Mouse (Mus musculus) forebrain, postnatal 0 days (tissue): Measurements from ENCODE around the gene Klhl5. TPM values are rescaled to one million over a fixed set of nuclear protein-coding genes. Genes with fewer than 3 reads are reported as not detected.

ENCODE experiments used
- ATAC-seq: fragments of 200-750 bp; cut with Nextera tagmentation; 2 replicates; pipeline ENCODE4 v1.8.0; 2017; ENCODE audit warnings: mild to moderate bottlenecking, moderate library complexity
- DNase-seq: peaks from one replicate; pipeline ENCODE4 v3.0.0-alpha.2; 2015
- H3K27ac ChIP-seq: fragments of 300-500 bp; sonication (generic); 2 replicates; pipeline ENCODE4 v1.5.1; 2014; ENCODE audit warnings: low read depth, mild to moderate bottlenecking, antibody characterized with exemption, low read length, moderate library complexity, mixed read lengths
- H3K27me3 ChIP-seq: fragments of 300-500 bp; sonication (generic); 2 replicates; pipeline ENCODE4 v1.6.1; 2014; ENCODE audit warnings: mild to moderate bottlenecking, low read length, mixed read lengths; ENCODE audit not compliant: insufficient read depth
- H3K36me3 ChIP-seq: fragments of 300-500 bp; sonication (generic); 2 replicates; pipeline ENCODE4 v1.6.1; 2014; ENCODE audit warnings: mild to moderate bottlenecking, moderate library complexity; ENCODE audit not compliant: insufficient read depth
- H3K4me1 ChIP-seq: fragments of 300-500 bp; sonication (generic); 2 replicates; pipeline ENCODE4 v1.6.1; 2014; ENCODE audit warnings: antibody characterized with exemption; ENCODE audit not compliant: insufficient read depth
- H3K4me2 ChIP-seq: fragments of 300-500 bp; sonication (generic); 2 replicates; pipeline ENCODE4 v1.6.1; 2014; ENCODE audit warnings: low read depth, mild to moderate bottlenecking, moderate library complexity
- H3K4me3 ChIP-seq: fragments of 300-500 bp; sonication (generic); 2 replicates; pipeline ENCODE4 v1.5.1; 2014; ENCODE audit warnings: low read depth, low read length, mixed read lengths
- H3K9ac ChIP-seq: fragments of 300-500 bp; sonication (generic); 2 replicates; pipeline ENCODE4 v1.6.1; 2014; ENCODE audit warnings: mild to moderate bottlenecking
- H3K9me3 ChIP-seq: fragments of 300-500 bp; sonication (generic); 2 replicates; pipeline ENCODE4 v1.6.1; 2016; ENCODE audit warnings: low read length
- CTCF ChIP-seq: sonication (generic); IDR thresholded peaks from 2 replicates; pipeline ENCODE4 v1.5.1; 2016; ENCODE audit warnings: antibody characterized with exemption, control low read depth, low read depth
- WGBS: fragments of 180-500 bp; shearing (Covaris S2); extraction: QIAGEN DNeasy Blood & Tissue Kit; methylation state at CpG from one replicate; pipeline ENCODE4 v1.1.7; 2014; 5-methylcytosine and 5-hydroxymethylcytosine counted together
- polyA plus RNA-seq: library from polyadenylated mRNA; unstranded; fragments of >200 nt; fragmentation: Nextera tagmentation; extraction: Ambion mirVana; gene quantifications from 2 replicates; pipeline ENCODE4 v1.2.1, GENCODE M21; 2015
- total RNA-seq: library from RNA; depleted of rRNA; stranded (reverse); fragments of >200 nt; gene quantifications from 2 replicates; pipeline ENCODE4 v1.2.3, GENCODE M21; 2014; rRNA removed

Gene Klhl5
- total and polyA plus RNA-seq, 2 experiments from 2014 or later, result 48.3 to 49.6 TPM

DNA sequence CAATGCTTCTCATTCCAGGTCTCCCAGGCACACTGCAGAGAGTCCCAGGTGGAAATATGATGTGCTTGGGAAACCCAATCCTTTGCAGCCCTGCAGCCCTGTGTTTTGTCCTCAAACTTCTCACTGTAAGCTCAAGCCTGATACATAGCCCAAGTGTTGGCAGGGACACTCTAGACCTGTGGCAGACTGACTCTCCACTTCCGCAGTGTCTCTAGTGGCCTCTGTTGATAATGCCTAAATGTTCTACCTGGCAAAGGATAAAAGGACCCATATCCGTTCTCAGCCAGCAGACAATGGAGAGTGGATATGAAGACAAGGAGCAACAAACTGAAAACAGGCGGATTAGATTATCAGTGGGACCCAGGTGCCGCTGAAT lies 74.4 kb downstream of the Klhl5 start:
- H3K27ac ChIP-seq, result no peak overlapping the region
- WGBS, result 71% methylated on average over 4 of the region's 4 CpGs

DNA sequence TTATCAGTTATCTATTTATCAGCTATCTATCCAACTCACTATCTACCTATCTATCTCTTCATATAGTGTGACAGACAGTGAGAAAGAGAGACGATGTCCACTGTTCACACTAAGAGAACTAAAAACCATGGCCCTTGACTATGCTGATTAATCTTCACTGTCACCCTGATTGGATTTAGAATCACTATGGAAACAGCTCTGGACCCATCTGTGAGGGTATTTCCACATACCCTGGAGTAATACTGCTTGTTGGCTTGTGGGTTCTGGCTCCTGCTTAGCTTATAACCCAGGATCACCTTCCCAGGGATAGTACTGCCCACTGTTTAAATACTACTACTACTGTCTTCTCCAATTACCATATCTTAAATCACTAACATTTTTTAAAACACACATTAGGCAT lies 74.9 kb downstream of the Klhl5 start:
- H3K36me3 ChIP-seq, result no peaks in the 10 kb centered on the region
- no peak for ATAC-seq
- no peak overlapping the region for H3K9ac ChIP-seq
- H3K4me3 ChIP-seq, result no peak overlapping the region
- H3K4me1 ChIP-seq, result peaks cover 10% of the 10 kb centered on the region; the same call in 1 of the 2 replicates
- no peak overlapping the region for H3K27ac ChIP-seq
- DNase-seq, result no peak
- H3K9me3 ChIP-seq, result no peaks in the 10 kb centered on the region
- no peak overlapping the region for H3K4me2 ChIP-seq
- no peak for TF ChIP-seq CTCF
- 88% methylated on average over 1 of the region's 1 CpGs for WGBS
- H3K27me3 ChIP-seq, result no peaks in the 10 kb centered on the region

More for the DNA sequence above, 74.4 kb downstream of the Klhl5 start:
- H3K36me3 ChIP-seq, result no peaks in the 10 kb centered on the region
- H3K9me3 ChIP-seq, result no peaks in the 10 kb centered on the region
- no peaks in the 10 kb centered on the region for H3K27me3 ChIP-seq
- H3K4me2 ChIP-seq, result no peak overlapping the region
- TF ChIP-seq CTCF, result no peak
- no peak overlapping the region for H3K4me3 ChIP-seq
- DNase-seq (peak; percentile 22), ATAC-seq (peak; percentile 75)
- peaks cover 10% of the 10 kb centered on the region; the same call in 1 of the 2 replicates for H3K4me1 ChIP-seq
- H3K9ac ChIP-seq, result 0 out of 2 replicates have a peak overlapping the region, but pooled peaks have one; percentile 0

- Histone ChIP-seq H3K4me2 (no peak overlapping the region), H3K4me3 (no peak overlapping the region), H3K36me3 (no peaks in the 10 kb centered on the region), H3K4me1 (no peaks in the 10 kb centered on the region), H3K9ac (no peak overlapping the region), H3K9me3 (no peaks in the 10 kb centered on the region), H3K27me3 (no peaks in the 10 kb centered on the region), H3K27ac (peak overlapping the region; percentile 48; the same call in 1 of the 2 replicates)
- TF ChIP-seq CTCF, result no peak
- ATAC-seq (peak; percentile 88), DNase-seq (peak; percentile 48)
- WGBS, result 61% methylated on average over 5 of the region's 5 CpGs
Observed at GRCm38 (mm10) chr5:65191601-65192000, 84.3 kb downstream of the Klhl5 start.

DNA sequence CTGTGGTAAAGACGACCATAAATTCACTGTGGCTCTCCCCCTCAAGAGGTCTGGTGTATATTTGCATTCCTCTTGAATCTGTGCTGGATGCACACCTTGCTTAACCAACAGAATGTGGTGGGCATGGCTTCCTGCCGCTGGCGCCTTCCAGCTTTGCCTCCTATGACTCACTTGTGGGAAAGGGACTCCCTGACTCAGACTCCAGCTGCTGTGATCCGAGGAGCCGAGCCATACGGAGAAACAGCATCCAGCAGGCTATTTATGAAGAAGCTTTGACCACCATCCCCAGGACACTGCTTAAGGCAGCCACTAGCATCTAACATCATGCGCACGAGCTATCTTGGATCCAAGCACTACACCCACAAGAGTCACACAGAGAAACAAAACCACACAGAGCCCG lies 87.1 kb downstream of the Klhl5 start:
- H3K9me3 ChIP-seq, result no peaks in the 10 kb centered on the region
- DNase-seq (no peak), ATAC-seq (no peak)
- H3K4me3 ChIP-seq, result no peak overlapping the region
- 94% methylated on average over 9 of the region's 9 CpGs for WGBS
- H3K36me3 ChIP-seq, result no peaks in the 10 kb centered on the region
- TF ChIP-seq CTCF, result no peak
- no peaks in the 10 kb centered on the region for H3K27me3 ChIP-seq
- H3K27ac ChIP-seq, result no peak overlapping the region
- no peak overlapping the region for H3K4me2 ChIP-seq
- H3K9ac ChIP-seq, result no peak overlapping the region
- H3K4me1 ChIP-seq, result no peaks in the 10 kb centered on the region

GRCm38 (mm10) chr5:65199346-65200128 lies 92.2 kb downstream of the Klhl5 start, which contains the start of gene Wdr19:
TSS of gene Wdr19 (plus strand) at chr5:65199696.
- TF ChIP-seq CTCF, result no peak

DNA sequence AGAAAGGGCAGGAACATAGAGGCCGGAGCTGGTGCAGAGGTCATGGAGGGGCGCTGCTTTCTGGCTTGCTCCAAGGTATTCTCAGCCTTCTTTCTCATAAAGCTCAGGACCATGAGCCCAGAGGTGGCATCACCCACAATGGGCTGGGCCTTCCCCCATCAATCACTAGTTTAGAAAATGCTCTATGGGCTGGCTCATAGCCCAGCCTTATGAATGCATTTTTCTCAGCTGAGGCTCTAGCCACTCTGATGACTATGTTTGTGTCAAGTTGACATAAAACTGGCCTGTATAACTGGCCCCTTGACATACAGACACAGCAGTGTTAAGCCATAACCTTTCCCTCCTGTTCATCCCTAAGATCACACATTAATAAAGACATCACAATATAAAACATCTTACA lies 97.4 kb downstream of the Klhl5 start:
- 89% methylated on average over 2 of the region's 2 CpGs for WGBS
- no peaks in the 10 kb centered on the region for H3K27me3 ChIP-seq
- H3K4me2 ChIP-seq, result no peak overlapping the region
- H3K36me3 ChIP-seq, result 0 out of 2 replicates have a peak, but pooled peaks cover 7% of the 10 kb centered on the region
- 0 out of 2 replicates have a peak, but pooled peaks cover 6% of the 10 kb centered on the region for H3K4me1 ChIP-seq
- no peak overlapping the region for H3K9ac ChIP-seq
- H3K4me3 ChIP-seq, result no peak overlapping the region
- H3K9me3 ChIP-seq, result no peaks in the 10 kb centered on the region
- DNase-seq (no peak), ATAC-seq (no peak)
- H3K27ac ChIP-seq, result no peak overlapping the region
- TF ChIP-seq CTCF, result no peak

More at GRCm38 (mm10) chr5:65199346-65200128, 92.2 kb downstream of the Klhl5 start, which contains the start of gene Wdr19:
- Histone ChIP-seq H3K4me2 (peak within 1 kb of the TSS; percentile 67), H3K4me3 (peak within 1 kb of the TSS; percentile 53), H3K9ac (peak within 1 kb of the TSS; percentile 71), H3K27ac (peak within 1 kb of the TSS; percentile 80), H3K27me3 (no peaks in the 10 kb centered on the region), H3K4me1 (0 out of 2 replicates have a peak, but pooled peaks cover 6% of the 10 kb centered on the region), H3K9me3 (no peaks in the 10 kb centered on the region), H3K36me3 (no peaks in the 10 kb centered on the region)
- peak; percentile 99 for DNase-seq
- ATAC-seq, result peak; percentile 99
- WGBS, result 3% methylated on average over 37 of the region's 37 CpGs

DNA sequence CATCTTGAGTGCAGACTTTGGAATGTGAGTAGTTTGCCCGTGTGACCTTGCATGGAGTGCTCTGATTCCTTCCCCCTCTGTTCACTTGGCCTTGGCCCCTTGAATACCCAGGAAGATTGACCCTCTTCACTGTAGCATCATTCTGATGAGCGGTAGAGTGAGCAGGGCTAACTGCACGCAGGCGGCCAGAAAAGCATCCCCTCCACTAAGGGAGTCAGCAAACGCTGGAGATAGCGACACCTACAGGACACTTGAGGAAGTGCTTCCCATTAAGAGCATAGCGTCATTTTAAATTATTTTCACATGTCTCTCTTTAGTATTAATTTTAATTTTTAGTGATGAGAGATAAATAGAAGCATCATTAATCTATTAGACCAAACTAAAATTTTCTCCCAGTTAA lies 106.0 kb downstream of the Klhl5 start:
- Histone ChIP-seq H3K27me3 (no peaks in the 10 kb centered on the region), H3K9ac (no peak overlapping the region), H3K4me1 (no peaks in the 10 kb centered on the region), H3K27ac (no peak overlapping the region), H3K9me3 (no peaks in the 10 kb centered on the region), H3K4me2 (no peak overlapping the region), H3K4me3 (no peak overlapping the region), H3K36me3 (no peaks in the 10 kb centered on the region)
- WGBS, result 18% methylated on average over 7 of the region's 7 CpGs
- DNase-seq, result peak; percentile 62
- peak; percentile 87 for TF ChIP-seq CTCF
- peak; percentile 66; the same call in 1 of the 2 replicates for ATAC-seq

Other genes with a start within 250 kb of the Klhl5 start
- 0.38 and 0.77 TPM in 2 replicates for gene Tlr1, start 174.0 kb upstream of the Klhl5 start, total RNA-seq
- 0.39 and 0.47 TPM in 2 replicates for gene Tlr1, start 174.0 kb upstream of the Klhl5 start, polyA plus RNA-seq
- 0.31 and 0.81 TPM in 2 replicates for gene Tlr6, start 147.4 kb upstream of the Klhl5 start, total RNA-seq
- 0.18 and 0.25 TPM in 2 replicates for gene Tlr6, start 147.4 kb upstream of the Klhl5 start, polyA plus RNA-seq
- 3.8 and 6.1 TPM in 2 replicates for gene Fam114a1, start 137.5 kb upstream of the Klhl5 start, total RNA-seq
- 4.6 and 5.1 TPM in 2 replicates for gene Fam114a1, start 137.5 kb upstream of the Klhl5 start, polyA plus RNA-seq
- gene Tmem156, start 15.4 kb upstream of the Klhl5 start, total RNA-seq, result 0.19 and 0.23 TPM in 2 replicates
- gene Tmem156, start 15.4 kb upstream of the Klhl5 start, polyA plus RNA-seq, result 0.15 and 0.21 TPM in 2 replicates
- gene Wdr19, start 92.2 kb downstream of the Klhl5 start, total RNA-seq, result 16.5 and 21.9 TPM in 2 replicates
- 6.3 and 7.7 TPM in 2 replicates for gene Wdr19, start 92.2 kb downstream of the Klhl5 start, polyA plus RNA-seq
- 17.7 and 37.9 TPM in 2 replicates for gene Rfc1, start 228.1 kb downstream of the Klhl5 start, total RNA-seq
- 25.2 and 27.8 TPM in 2 replicates for gene Rfc1, start 228.1 kb downstream of the Klhl5 start, polyA plus RNA-seq
- 0.08 and 0.29 TPM in 2 replicates for gene Klb, start 240.8 kb downstream of the Klhl5 start, total RNA-seq
- gene Klb, start 240.8 kb downstream of the Klhl5 start, polyA plus RNA-seq, result 0.05 TPM in 1 of 2 replicates, not detected in the other